Mouse (Mus musculus) hindbrain, embryonic 16.5 days (tissue): Measurements from ENCODE around the gene Abcc8. TPM values are rescaled to one million over a fixed set of nuclear protein-coding genes. Genes with fewer than 3 reads are reported as not detected.

Experiments
- ATAC-seq: fragments of 200-750 bp; cut with Nextera tagmentation; 2 replicates; pipeline ENCODE4 v1.8.0; 2017; ENCODE audit warnings: moderate TSS enrichment, moderate library complexity
- H3K27ac ChIP-seq: fragments of 300-500 bp; sonication (generic); 2 replicates; pipeline ENCODE4 v1.5.1; 2014; ENCODE audit warnings: low read depth, mild to moderate bottlenecking, control low read depth, low read length, moderate library complexity
- H3K27me3 ChIP-seq: fragments of 300-500 bp; sonication (generic); replicated peaks from 2 replicates; pipeline ENCODE4 v1.6.1; 2014; ENCODE audit warnings: low read length; ENCODE audit not compliant: control insufficient read depth, insufficient read depth
- H3K36me3 ChIP-seq: fragments of 300-500 bp; sonication (generic); 2 replicates; pipeline ENCODE4 v1.6.1; 2014; ENCODE audit warnings: mild to moderate bottlenecking, low read length, moderate library complexity, mixed read lengths; ENCODE audit not compliant: control insufficient read depth, insufficient read depth
- H3K4me1 ChIP-seq: fragments of 300-500 bp; sonication (generic); 2 replicates; pipeline ENCODE4 v1.6.1; 2014; ENCODE audit warnings: low read depth, low read length; ENCODE audit not compliant: control insufficient read depth, insufficient read depth
- H3K4me2 ChIP-seq: fragments of 300-500 bp; sonication (generic); 2 replicates; pipeline ENCODE4 v1.6.1; 2014; ENCODE audit warnings: mild to moderate bottlenecking, low read length, control low read depth, moderate library complexity
- H3K4me3 ChIP-seq: fragments of 300-500 bp; sonication (generic); 2 replicates; pipeline ENCODE4 v1.5.1; 2014; ENCODE audit warnings: mild to moderate bottlenecking, low read length, control low read depth, moderate library complexity
- H3K9ac ChIP-seq: fragments of 300-500 bp; sonication (generic); 2 replicates; pipeline ENCODE4 v1.6.1; 2014; ENCODE audit warnings: low read depth, mild to moderate bottlenecking, control low read depth, low read length, moderate library complexity
- H3K9me3 ChIP-seq: fragments of 300-500 bp; sonication (generic); 2 replicates; pipeline ENCODE4 v1.6.1; 2014; ENCODE audit warnings: mild to moderate bottlenecking, low read length, moderate library complexity; ENCODE audit not compliant: control insufficient read depth
- WGBS: fragments of 180-500 bp; shearing (Covaris S2); extraction: QIAGEN DNeasy Blood & Tissue Kit; methylation state at CpG from one replicate; pipeline ENCODE4 v1.1.7; 2014; 5-methylcytosine and 5-hydroxymethylcytosine counted together
- polyA plus RNA-seq: library from polyadenylated mRNA; unstranded; fragments of >200 nt; fragmentation: Nextera tagmentation; extraction: Ambion mirVana; gene quantifications from 2 replicates; pipeline ENCODE4 v1.2.1, GENCODE M21; 2015

Abcc8 gene
- polyA plus RNA-seq, 1 experiment from 2014 or later = 12.0 TPM

GRCm38 (mm10) chr7:46125340-46125739 lies 54.5 kb downstream of the Abcc8 start:
- ATAC-seq = no peak
- Histone ChIP-seq H3K27ac (no peak overlapping the region), H3K27me3 (no peaks in the 10 kb centered on the region), H3K4me3 (no peak overlapping the region), H3K36me3 (no peaks in the 10 kb centered on the region), H3K4me1 (no peaks in the 10 kb centered on the region), H3K9ac (no peak overlapping the region), H3K4me2 (no peak overlapping the region), H3K9me3 (no peaks in the 10 kb centered on the region)
- 78% methylated on average over 11 of the region's 11 CpGs for WGBS

GRCm38 (mm10) chr7:46124460-46124859 lies 55.4 kb downstream of the Abcc8 start:
- peak; percentile 37; the same call in 1 of the 2 replicates for ATAC-seq
- Histone ChIP-seq H3K36me3 (no peaks in the 10 kb centered on the region), H3K4me3 (no peak overlapping the region), H3K27ac (no peak overlapping the region), H3K27me3 (no peaks in the 10 kb centered on the region), H3K4me2 (no peak overlapping the region), H3K4me1 (no peaks in the 10 kb centered on the region), H3K9me3 (no peaks in the 10 kb centered on the region), H3K9ac (no peak overlapping the region; the same call in 1 of the 2 replicates)
- WGBS = 53% methylated on average over 6 of the region's 6 CpGs

GRCm38 (mm10) chr7:46122964-46123363 lies 56.9 kb downstream of the Abcc8 start:
- peak; percentile 29; the same call in 1 of the 2 replicates for ATAC-seq
- 43% methylated on average over 4 of the region's 4 CpGs for WGBS
- no peaks in the 10 kb centered on the region for H3K9me3 ChIP-seq
- H3K4me2 ChIP-seq = no peak overlapping the region
- H3K9ac ChIP-seq = no peak overlapping the region
- H3K4me1 ChIP-seq = no peaks in the 10 kb centered on the region
- H3K36me3 ChIP-seq = no peaks in the 10 kb centered on the region
- H3K27ac ChIP-seq = no peak overlapping the region
- H3K4me3 ChIP-seq = no peak overlapping the region
- H3K27me3 ChIP-seq = no peaks in the 10 kb centered on the region

- Histone ChIP-seq H3K4me2 (no peak overlapping the region), H3K36me3 (no peaks in the 10 kb centered on the region), H3K4me3 (no peak overlapping the region), H3K9me3 (no peaks in the 10 kb centered on the region), H3K9ac (no peak overlapping the region), H3K4me1 (peaks cover 8% of the 10 kb centered on the region), H3K27me3 (no peaks in the 10 kb centered on the region), H3K27ac (no peak overlapping the region)
- no peak for ATAC-seq
- 94% methylated on average over 16 of the region's 16 CpGs for WGBS
These were observed 62.8 kb downstream of the Abcc8 start for GRCm38 (mm10) chr7:46117035-46117434.

GRCm38 (mm10) chr7:46116118-46116581 lies 63.7 kb downstream of the Abcc8 start:
- Histone ChIP-seq H3K27me3 (no peaks in the 10 kb centered on the region), H3K36me3 (no peaks in the 10 kb centered on the region), H3K27ac (no peak overlapping the region), H3K9ac (no peak overlapping the region), H3K4me1 (peaks cover 8% of the 10 kb centered on the region), H3K9me3 (no peaks in the 10 kb centered on the region), H3K4me3 (no peak overlapping the region), H3K4me2 (no peak overlapping the region)
- 63% methylated on average over 10 of the region's 10 CpGs for WGBS
- no peak for ATAC-seq

- Histone ChIP-seq H3K4me3 (no peak overlapping the region), H3K27me3 (no peaks in the 10 kb centered on the region), H3K9me3 (no peaks in the 10 kb centered on the region), H3K4me1 (peaks cover 8% of the 10 kb centered on the region), H3K36me3 (no peaks in the 10 kb centered on the region), H3K4me2 (no peak overlapping the region), H3K27ac (peak overlapping the region; percentile 21; the same call in 1 of the 2 replicates), H3K9ac (no peak overlapping the region)
- 29% methylated on average over 3 of the region's 3 CpGs for WGBS
- ATAC-seq = peak; percentile 27; the same call in 1 of the 2 replicates
These were observed 66.4 kb downstream of the Abcc8 start for GRCm38 (mm10) chr7:46113435-46113834.

GRCm38 (mm10) chr7:46111938-46112337 lies 67.9 kb downstream of the Abcc8 start:
- Histone ChIP-seq H3K4me1 (peaks cover 8% of the 10 kb centered on the region), H3K36me3 (no peaks in the 10 kb centered on the region), H3K27ac (no peak overlapping the region), H3K4me3 (no peak overlapping the region), H3K9me3 (no peaks in the 10 kb centered on the region), H3K9ac (no peak overlapping the region), H3K27me3 (no peaks in the 10 kb centered on the region), H3K4me2 (no peak overlapping the region)
- WGBS = 74% methylated on average over 6 of the region's 6 CpGs
- ATAC-seq = no peak

- H3K27ac ChIP-seq = no peak overlapping the region
- no peak for ATAC-seq
- no peaks in the 10 kb centered on the region for H3K9me3 ChIP-seq
- no peaks in the 10 kb centered on the region for H3K27me3 ChIP-seq
- H3K36me3 ChIP-seq = no peaks in the 10 kb centered on the region
- 81% methylated on average over 15 of the region's 15 CpGs for WGBS
- no peak overlapping the region for H3K9ac ChIP-seq
- no peak overlapping the region for H3K4me3 ChIP-seq
- H3K4me1 ChIP-seq = peaks cover 8% of the 10 kb centered on the region
- H3K4me2 ChIP-seq = no peak overlapping the region
These were observed 68.5 kb downstream of the Abcc8 start for GRCm38 (mm10) chr7:46111212-46111817.

GRCm38 (mm10) chr7:46110079-46110478 lies 69.8 kb downstream of the Abcc8 start:
- Histone ChIP-seq H3K27ac (no peak overlapping the region), H3K27me3 (no peaks in the 10 kb centered on the region), H3K4me1 (peaks cover 8% of the 10 kb centered on the region), H3K36me3 (no peaks in the 10 kb centered on the region), H3K9me3 (no peaks in the 10 kb centered on the region), H3K4me2 (no peak overlapping the region), H3K4me3 (no peak overlapping the region), H3K9ac (no peak overlapping the region)
- ATAC-seq = no peak
- 74% methylated on average over 3 of the region's 3 CpGs for whole genome bisulfite sequencing
